Mouse (Mus musculus) myocyte (in vitro differentiated cells): ENCODE results near the gene Prph.

Source experiments
- E2F4 ChIP-seq: IDR thresholded peaks from one replicate; pipeline ENCODE4 v1.6.1; 2011; ENCODE audit warnings: mild to moderate bottlenecking, control low read depth, moderate library complexity; ENCODE audit not compliant: insufficient read depth
- POLR2A ChIP-seq: IDR thresholded peaks from one replicate; pipeline ENCODE4 v1.6.1; 2011; ENCODE audit warnings: low read depth, mild to moderate bottlenecking, control low read depth, moderate library complexity; ENCODE audit not compliant: insufficient read length
- SRF ChIP-seq: IDR thresholded peaks from one replicate; pipeline ENCODE4 v1.6.1; 2011; ENCODE audit warnings: low read depth; ENCODE audit not compliant: control insufficient read depth, insufficient read length
- TCF12 ChIP-seq: IDR thresholded peaks from one replicate; pipeline ENCODE4 v1.6.1; 2011; ENCODE audit warnings: mild to moderate bottlenecking, control low read depth; ENCODE audit not compliant: poor library complexity, insufficient read depth, severe bottlenecking
- TCF3 ChIP-seq: IDR thresholded peaks from one replicate; pipeline ENCODE4 v1.6.1; 2011; ENCODE audit warnings: low read depth, control low read depth; ENCODE audit not compliant: insufficient read length
- USF1 ChIP-seq: IDR thresholded peaks from one replicate; pipeline ENCODE4 v1.6.1; 2011; ENCODE audit warnings: low read depth, mild to moderate bottlenecking, control low read depth, moderate library complexity

- TF ChIP-seq E2F4 (no peak), USF1 (no peak), TCF12 (no peak), POLR2A (no peak), TCF3 (no peak), SRF (no peak)
Observed at GRCm38 (mm10) chr15:99026259-99026658, 28.7 kb upstream of the Prph start.
